Mouse (Mus musculus) neural tube, embryonic 15.5 days (tissue): ENCODE results near the gene Desi1. TPM values are rescaled to one million over a fixed set of nuclear protein-coding genes. Genes with fewer than 3 reads are reported as not detected.

Experiments
- ATAC-seq: fragments of 200-750 bp; cut with Nextera tagmentation; 2 replicates; pipeline ENCODE4 v1.8.0; 2017; ENCODE audit warnings: mild to moderate bottlenecking, moderate TSS enrichment, moderate library complexity; ENCODE audit not compliant: low FRiP score
- H3K27ac ChIP-seq: fragments of 300-500 bp; sonication (generic); replicated peaks from 2 replicates; pipeline ENCODE4 v1.5.1; 2015; ENCODE audit warnings: mild to moderate bottlenecking, inconsistent platforms
- H3K27me3 ChIP-seq: fragments of 300-500 bp; sonication (generic); replicated peaks from 2 replicates; pipeline ENCODE4 v1.6.1; 2015; ENCODE audit warnings: inconsistent platforms
- H3K36me3 ChIP-seq: fragments of 300-500 bp; sonication (generic); 2 replicates; pipeline ENCODE4 v1.6.1; 2015; ENCODE audit warnings: inconsistent platforms
- H3K4me1 ChIP-seq: fragments of 300-500 bp; sonication (generic); 2 replicates; pipeline ENCODE4 v1.6.1; 2015; ENCODE audit warnings: inconsistent platforms
- H3K4me2 ChIP-seq: fragments of 300-500 bp; sonication (generic); 2 replicates; pipeline ENCODE4 v1.6.1; 2015; ENCODE audit warnings: inconsistent platforms, mild to moderate bottlenecking, moderate library complexity
- H3K4me3 ChIP-seq: fragments of 300-500 bp; sonication (generic); replicated peaks from 2 replicates; pipeline ENCODE4 v1.5.1; 2015; ENCODE audit warnings: mild to moderate bottlenecking, inconsistent platforms
- H3K9ac ChIP-seq: fragments of 300-500 bp; sonication (generic); replicated peaks from 2 replicates; pipeline ENCODE4 v1.6.1; 2015; ENCODE audit warnings: mild to moderate bottlenecking, inconsistent platforms
- H3K9me3 ChIP-seq: fragments of 300-500 bp; sonication (generic); replicated peaks from 2 replicates; pipeline ENCODE4 v1.6.1; 2016; ENCODE audit warnings: inconsistent platforms
- WGBS: fragments of 180-500 bp; shearing (Covaris S2); methylation state at CpG from one replicate; pipeline ENCODE4 v1.1.7; 2015; ENCODE audit warnings: mixed read lengths; 5-methylcytosine and 5-hydroxymethylcytosine counted together
- polyA plus RNA-seq: library from polyadenylated mRNA; unstranded; fragments of >200 nt; fragmentation: Nextera tagmentation; extraction: Ambion mirVana; gene quantifications from 2 replicates; pipeline ENCODE4 v1.2.1, GENCODE M21; 2015

Desi1 gene
- polyA plus RNA-seq, 1 experiment from 2014 or later = 54.1 TPM

DNA sequence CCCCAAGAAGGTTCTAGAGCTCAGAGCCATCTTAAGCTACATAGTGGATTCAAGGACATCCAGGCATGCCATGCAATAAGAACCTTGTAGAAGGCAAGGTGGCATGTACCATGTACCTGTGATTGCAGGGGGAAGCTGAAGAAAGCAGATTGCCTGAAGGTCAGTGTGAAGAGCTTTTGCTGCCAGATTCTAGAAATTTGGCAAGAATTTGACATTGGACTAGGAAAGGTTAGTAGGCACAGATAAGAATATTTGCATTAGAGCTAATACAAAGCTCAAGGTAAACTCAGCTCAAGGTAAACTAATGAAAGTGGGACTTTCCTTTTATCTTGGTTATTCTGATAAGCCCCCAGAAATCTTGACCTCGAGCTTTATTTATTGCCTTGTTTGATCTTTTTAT is 69.4 kb downstream of the Desi1 start:
- no peaks in the 10 kb centered on the region for H3K36me3 ChIP-seq
- H3K9ac ChIP-seq = no peak overlapping the region
- peaks cover 13% of the 10 kb centered on the region for H3K4me1 ChIP-seq
- H3K4me2 ChIP-seq = no peak overlapping the region
- H3K27ac ChIP-seq = no peak overlapping the region
- no peak overlapping the region for H3K4me3 ChIP-seq
- no peaks in the 10 kb centered on the region for H3K27me3 ChIP-seq
- ATAC-seq = no peak
- no peaks in the 10 kb centered on the region for H3K9me3 ChIP-seq
- WGBS = 45% methylated on average over 1 of the region's 1 CpGs

DNA sequence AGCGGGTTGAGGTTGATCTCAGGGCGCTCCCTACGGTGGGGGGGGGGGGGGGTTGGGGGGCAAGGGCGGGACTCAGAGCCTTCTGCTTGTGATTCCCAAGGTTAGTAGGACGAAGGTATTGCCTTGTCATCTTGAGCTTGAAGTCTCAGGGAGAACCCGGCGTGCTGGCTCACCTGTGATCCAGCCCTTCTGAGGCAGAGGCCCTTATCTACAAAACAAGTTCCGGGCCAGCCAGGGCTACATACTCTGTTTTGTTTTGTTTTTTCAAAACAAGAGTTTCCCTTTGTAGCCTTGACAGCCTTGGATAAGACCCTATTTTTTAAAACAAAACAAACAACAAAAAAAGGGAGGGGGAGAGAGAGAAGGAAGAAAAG is 72.6 kb downstream of the Desi1 start:
- H3K36me3 ChIP-seq = no peaks in the 10 kb centered on the region
- H3K27ac ChIP-seq = peak overlapping the region; percentile 95; the same call in 1 of the 2 replicates
- no peaks in the 10 kb centered on the region for H3K27me3 ChIP-seq
- H3K4me2 ChIP-seq = peak overlapping the region; percentile 97
- peaks cover 18% of the 10 kb centered on the region for H3K4me1 ChIP-seq
- no peaks in the 10 kb centered on the region for H3K9me3 ChIP-seq
- peak; percentile 40 for ATAC-seq
- WGBS = 2% methylated on average over 6 of the region's 8 CpGs
- peak overlapping the region; percentile 84 for H3K4me3 ChIP-seq
- H3K9ac ChIP-seq = no peak overlapping the region

DNA sequence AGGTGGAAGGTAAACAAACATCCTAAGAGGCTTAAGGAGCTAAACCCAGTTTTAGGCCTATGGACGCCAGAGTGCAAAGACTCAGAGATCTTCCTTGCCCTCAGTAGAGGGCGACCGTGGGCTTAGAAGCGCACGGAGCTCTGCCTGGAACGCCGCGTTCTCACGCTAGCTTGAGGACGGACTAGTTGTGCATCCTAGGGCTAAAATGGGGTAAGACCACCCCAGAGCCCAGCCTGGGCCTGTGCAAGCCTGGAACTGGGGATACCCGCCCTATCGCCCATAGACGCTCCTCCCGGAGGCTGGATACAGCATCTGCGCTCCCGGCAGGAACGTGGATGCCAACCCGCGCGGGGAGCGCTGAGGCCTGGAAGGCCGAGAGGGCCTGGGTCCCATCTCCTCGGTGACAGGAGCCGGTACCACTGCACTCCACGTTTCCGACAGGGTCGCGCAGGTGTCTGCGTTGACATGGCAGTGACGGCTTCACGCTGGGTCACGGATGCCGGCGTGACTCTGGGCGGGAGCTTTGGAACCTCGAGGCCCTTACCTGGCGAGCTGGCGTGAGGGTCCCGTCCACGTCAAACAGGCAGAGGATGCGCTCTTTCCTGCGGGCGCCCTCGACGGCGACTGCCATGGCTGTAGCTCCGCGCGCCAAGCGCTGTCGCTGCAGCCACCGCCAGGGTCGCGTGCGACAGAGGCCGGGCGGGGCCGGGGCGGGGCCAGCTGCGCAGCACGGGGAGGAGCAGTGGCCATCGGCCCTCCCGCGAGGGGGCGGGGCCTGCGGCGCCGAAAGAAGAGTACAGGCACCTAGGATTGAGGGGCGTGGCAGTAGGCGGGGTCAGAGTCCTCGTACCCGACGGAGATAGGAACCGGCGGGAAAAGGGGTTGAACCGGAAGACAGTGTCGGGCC is 73.2 kb downstream of the Desi1 start, which contains the start of gene Pmm1:
TSS of gene Pmm1 (minus strand) at position 760 of the 907 bp plus-strand sequence.
- H3K9me3 ChIP-seq = no peaks in the 10 kb centered on the region

DNA sequence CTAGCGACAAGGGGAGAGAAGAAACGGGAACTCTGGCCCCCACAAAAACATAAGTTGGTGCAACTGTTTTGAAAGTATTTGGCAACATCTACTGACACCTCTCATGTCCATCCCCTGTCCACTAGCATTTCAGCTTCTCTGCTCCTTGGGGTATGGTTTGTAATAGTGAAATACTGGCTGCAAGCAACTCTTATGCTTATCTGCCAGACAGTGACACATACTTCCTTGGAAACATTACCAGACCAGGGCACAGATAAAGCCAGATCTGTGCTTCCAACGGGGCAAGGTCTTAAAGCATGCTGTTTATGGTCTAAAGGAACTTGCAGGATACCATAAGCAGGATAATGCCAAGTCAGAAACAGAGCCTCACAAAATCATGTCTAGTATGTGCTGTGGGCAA is 74.8 kb downstream of the Desi1 start:
- ATAC-seq = no peak
- no peak overlapping the region for H3K27ac ChIP-seq
- H3K4me1 ChIP-seq = peaks cover 18% of the 10 kb centered on the region
- no peaks in the 10 kb centered on the region for H3K9me3 ChIP-seq
- H3K4me3 ChIP-seq = no peak overlapping the region
- 93% methylated on average over 3 of the region's 3 CpGs for WGBS
- peaks cover 18% of the 10 kb centered on the region for H3K36me3 ChIP-seq
- no peaks in the 10 kb centered on the region for H3K27me3 ChIP-seq
- H3K9ac ChIP-seq = no peak overlapping the region
- H3K4me2 ChIP-seq = peak overlapping the region; percentile 97; the same call in 1 of the 2 replicates

More for the DNA sequence above, 73.2 kb downstream of the Desi1 start, which contains the start of gene Pmm1:
- peak within 1 kb of the TSS; percentile 92 for H3K9ac ChIP-seq
- H3K27ac ChIP-seq = peak within 1 kb of the TSS; percentile 95
- peak; percentile 98 for ATAC-seq
- H3K4me2 ChIP-seq = peak within 1 kb of the TSS; percentile 97
- H3K36me3 ChIP-seq = peaks cover 3% of the 10 kb centered on the region
- under 1% methylated on average over 77 of the region's 77 CpGs for WGBS
- peak within 1 kb of the TSS; percentile 84 for H3K4me3 ChIP-seq
- peaks cover 18% of the 10 kb centered on the region for H3K4me1 ChIP-seq
- no peaks in the 10 kb centered on the region for H3K27me3 ChIP-seq

DNA sequence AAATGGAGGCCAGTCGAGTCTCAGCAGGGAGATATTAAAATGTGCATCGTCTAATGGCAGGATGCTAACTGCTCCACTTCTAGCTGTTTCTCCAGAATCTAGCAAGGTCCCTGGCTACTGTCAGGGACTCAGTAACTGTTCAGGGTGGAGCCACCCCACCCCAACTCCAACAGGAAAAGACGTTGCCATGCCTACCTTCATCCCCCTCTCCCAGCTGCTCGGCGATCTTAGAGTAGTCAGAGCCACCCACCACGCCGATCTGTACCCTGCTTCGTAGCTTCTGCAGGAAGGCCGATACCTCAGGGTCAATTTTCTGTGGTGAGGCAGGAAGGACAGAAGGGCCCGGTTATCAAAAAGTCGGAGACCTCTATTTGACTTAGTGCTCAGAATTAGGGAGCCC is 76.1 kb downstream of the Desi1 start:
- Histone ChIP-seq H3K4me1 (peaks cover 18% of the 10 kb centered on the region), H3K9me3 (no peaks in the 10 kb centered on the region), H3K27ac (no peak overlapping the region), H3K27me3 (no peaks in the 10 kb centered on the region), H3K4me3 (no peak overlapping the region), H3K36me3 (peaks cover 25% of the 10 kb centered on the region), H3K4me2 (no peak overlapping the region), H3K9ac (no peak overlapping the region)
- no peak for ATAC-seq
- 90% methylated on average over 11 of the region's 11 CpGs for WGBS

DNA sequence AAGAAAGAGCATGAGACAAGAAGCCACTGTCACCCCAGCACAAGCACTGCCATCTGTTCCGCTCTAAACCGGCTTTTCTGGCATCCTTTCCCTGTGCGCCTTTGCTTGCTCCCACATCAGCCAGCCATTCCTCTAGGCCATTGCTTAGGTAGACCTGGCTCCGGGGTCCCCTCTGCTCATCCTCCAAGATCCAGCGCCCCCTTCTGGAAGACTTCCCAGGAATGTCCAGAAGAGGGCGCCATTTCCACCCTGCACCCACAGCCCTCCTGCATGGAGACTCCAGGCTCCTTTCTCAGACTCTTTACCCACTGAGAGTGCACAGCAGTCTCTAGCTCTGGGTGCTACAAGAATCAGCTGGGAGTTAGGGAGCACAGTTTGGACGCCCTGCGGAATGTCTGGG is 77.2 kb downstream of the Desi1 start:
- ATAC-seq = no peak
- H3K4me3 ChIP-seq = no peak overlapping the region
- H3K9ac ChIP-seq = no peak overlapping the region
- peaks cover 16% of the 10 kb centered on the region for H3K4me1 ChIP-seq
- H3K4me2 ChIP-seq = no peak overlapping the region
- peaks cover 35% of the 10 kb centered on the region for H3K36me3 ChIP-seq
- no peaks in the 10 kb centered on the region for H3K9me3 ChIP-seq
- 61% methylated on average over 8 of the region's 8 CpGs for WGBS
- H3K27me3 ChIP-seq = no peaks in the 10 kb centered on the region
- no peak overlapping the region for H3K27ac ChIP-seq

DNA sequence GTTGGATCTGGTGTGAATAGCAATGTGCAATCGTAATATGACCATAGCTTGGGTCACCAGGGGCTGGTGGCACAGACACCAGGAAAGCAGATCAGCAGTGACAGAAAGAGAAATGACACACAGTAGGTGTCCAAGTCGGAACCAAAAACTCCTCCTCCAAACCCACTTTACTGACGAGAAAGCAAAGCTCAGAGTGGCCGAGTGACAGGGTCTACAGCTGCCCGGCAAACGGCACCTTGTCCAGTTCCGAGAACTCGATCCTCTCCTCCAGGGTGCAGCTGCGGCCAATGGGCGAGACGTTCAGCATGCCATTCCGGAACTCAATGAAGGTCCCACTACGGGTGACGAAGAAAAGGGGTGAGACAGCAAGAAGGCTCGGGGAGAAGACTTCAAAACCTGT is 78.2 kb downstream of the Desi1 start:
- no peak overlapping the region for H3K27ac ChIP-seq
- ATAC-seq = no peak
- H3K4me3 ChIP-seq = no peak overlapping the region
- H3K9ac ChIP-seq = no peak overlapping the region
- H3K36me3 ChIP-seq = peaks cover 46% of the 10 kb centered on the region
- no peak overlapping the region for H3K4me2 ChIP-seq
- H3K4me1 ChIP-seq = peaks cover 15% of the 10 kb centered on the region
- no peaks in the 10 kb centered on the region for H3K9me3 ChIP-seq
- 92% methylated on average over 15 of the region's 15 CpGs for WGBS
- no peaks in the 10 kb centered on the region for H3K27me3 ChIP-seq

DNA sequence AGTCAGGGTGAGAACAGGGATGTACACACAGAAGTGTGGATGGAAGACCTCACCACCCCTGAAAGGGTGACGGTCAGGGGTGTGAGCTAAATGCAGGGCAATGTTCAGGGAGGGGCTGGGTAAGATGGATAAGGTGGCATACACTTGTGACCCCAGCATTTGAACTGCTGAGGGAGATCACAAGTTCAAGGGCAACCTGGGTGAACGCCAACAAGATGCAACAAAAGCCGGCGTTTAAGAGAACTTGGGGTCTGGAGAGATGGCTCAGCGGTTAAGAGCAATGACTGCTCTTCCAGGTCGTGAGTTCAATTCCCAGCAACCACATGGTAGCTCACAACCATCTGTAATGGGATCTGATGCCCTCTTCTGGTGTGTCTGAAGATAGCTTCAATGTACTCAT is 78.9 kb downstream of the Desi1 start:
- Histone ChIP-seq H3K27ac (no peak overlapping the region), H3K36me3 (peaks cover 53% of the 10 kb centered on the region), H3K4me3 (no peak overlapping the region), H3K4me1 (peaks cover 9% of the 10 kb centered on the region), H3K9me3 (no peaks in the 10 kb centered on the region), H3K4me2 (no peak overlapping the region), H3K9ac (no peak overlapping the region), H3K27me3 (no peaks in the 10 kb centered on the region)
- ATAC-seq = no peak
- 95% methylated on average over 6 of the region's 6 CpGs for WGBS

DNA sequence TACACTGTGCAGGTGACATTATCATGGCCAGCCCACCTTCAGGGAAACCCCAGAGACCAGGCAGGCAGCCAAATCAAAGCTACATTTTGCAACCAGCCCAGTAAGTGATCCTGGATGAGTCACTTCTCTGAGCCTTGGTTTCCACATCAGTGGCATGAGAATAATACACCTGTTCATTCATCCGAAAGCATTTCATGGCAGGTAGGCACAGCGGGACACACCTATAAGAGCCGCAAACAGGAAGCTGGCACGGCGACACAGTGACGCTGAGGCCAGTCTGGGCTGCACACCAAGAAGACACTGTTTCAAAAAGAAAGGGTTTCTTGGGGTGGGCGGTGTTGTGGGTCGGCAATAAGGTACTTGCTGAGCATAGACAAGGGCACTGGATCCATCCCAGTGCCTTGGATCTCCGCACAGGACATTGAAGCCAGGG is 79.5 kb downstream of the Desi1 start:
- no peak overlapping the region for H3K27ac ChIP-seq
- H3K27me3 ChIP-seq = no peaks in the 10 kb centered on the region
- no peak overlapping the region for H3K4me2 ChIP-seq
- peaks cover 4% of the 10 kb centered on the region for H3K4me1 ChIP-seq
- no peaks in the 10 kb centered on the region for H3K9me3 ChIP-seq
- H3K9ac ChIP-seq = no peak overlapping the region
- no peak for ATAC-seq
- WGBS = 96% methylated on average over 9 of the region's 9 CpGs
- no peak overlapping the region for H3K4me3 ChIP-seq
- H3K36me3 ChIP-seq = peaks cover 58% of the 10 kb centered on the region

DNA sequence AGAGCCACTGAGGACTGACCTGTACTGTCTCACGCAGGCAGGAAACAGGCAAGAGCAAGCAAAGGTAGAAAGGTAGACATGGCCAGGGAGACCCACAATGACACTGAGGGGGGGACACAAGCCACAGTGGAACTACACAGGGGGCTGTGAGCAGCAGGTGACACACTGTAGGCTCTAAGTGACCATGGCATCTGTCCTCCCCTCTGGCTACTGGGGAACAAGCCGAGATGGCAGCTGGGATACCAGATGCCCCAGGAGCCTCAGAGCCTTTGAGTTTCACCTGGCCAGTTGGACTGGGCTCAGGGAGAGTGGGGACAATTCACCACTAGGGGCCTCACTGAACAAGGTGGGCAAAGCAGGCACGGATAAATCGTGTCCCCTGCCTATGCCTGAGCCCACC is 81.4 kb downstream of the Desi1 start:
- Histone ChIP-seq H3K27ac (no peak overlapping the region), H3K9me3 (no peaks in the 10 kb centered on the region)
- ATAC-seq = no peak

DNA sequence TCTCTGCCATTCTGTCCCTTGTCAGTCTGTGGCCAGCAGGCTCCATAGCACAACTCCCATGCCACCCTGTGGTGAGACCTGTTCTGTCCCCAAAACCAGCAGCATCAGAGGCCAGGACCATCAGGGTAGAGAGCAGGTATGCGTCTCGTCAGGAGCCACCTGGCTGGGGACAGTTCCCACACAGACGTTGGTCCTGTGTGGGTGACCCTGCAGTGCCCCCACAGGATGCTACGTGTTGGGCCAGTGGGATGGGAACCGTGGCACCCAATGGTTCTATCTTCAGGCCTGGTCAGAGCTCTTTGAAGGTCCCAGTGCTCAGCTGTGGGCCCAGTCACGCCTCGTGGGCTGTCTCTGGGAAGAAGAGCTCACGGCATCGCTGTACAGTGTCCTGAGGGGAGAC is 82.5 kb downstream of the Desi1 start:
- Histone ChIP-seq H3K27me3 (no peaks in the 10 kb centered on the region), H3K4me1 (no peaks in the 10 kb centered on the region), H3K9ac (no peak overlapping the region), H3K9me3 (no peaks in the 10 kb centered on the region), H3K27ac (no peak overlapping the region), H3K36me3 (peaks cover 87% of the 10 kb centered on the region), H3K4me2 (no peak overlapping the region), H3K4me3 (no peak overlapping the region)
- WGBS = 88% methylated on average over 9 of the region's 9 CpGs
- ATAC-seq = no peak

More for the DNA sequence above, 81.4 kb downstream of the Desi1 start:
- no peaks in the 10 kb centered on the region for H3K27me3 ChIP-seq
- no peak overlapping the region for H3K4me2 ChIP-seq
- H3K9ac ChIP-seq = no peak overlapping the region
- H3K36me3 ChIP-seq = peaks cover 75% of the 10 kb centered on the region
- no peak overlapping the region for H3K4me3 ChIP-seq
- no peaks in the 10 kb centered on the region for H3K4me1 ChIP-seq
- 85% methylated on average over 4 of the region's 4 CpGs for WGBS

DNA sequence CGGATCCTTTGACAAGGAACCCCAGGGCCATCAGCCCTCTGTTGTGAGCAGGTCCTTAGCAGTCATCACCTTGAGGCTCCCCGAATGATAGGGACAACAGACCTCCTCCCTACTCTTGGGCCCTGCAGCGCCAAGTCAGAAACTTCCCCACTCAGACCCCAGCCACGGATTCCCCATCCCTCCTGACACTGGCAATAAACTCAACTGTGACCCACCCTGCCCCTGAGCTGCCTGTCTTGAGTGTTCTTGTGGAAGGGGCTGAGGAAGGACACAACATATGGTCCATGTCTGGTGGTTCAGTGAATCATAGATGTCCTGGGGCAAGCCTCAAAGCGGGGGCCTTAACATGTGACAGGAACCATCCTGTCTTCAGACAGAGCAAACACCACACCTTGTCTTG is 82.9 kb downstream of the Desi1 start:
- Histone ChIP-seq H3K27ac (no peak overlapping the region), H3K4me1 (no peaks in the 10 kb centered on the region), H3K4me3 (no peak overlapping the region), H3K9me3 (no peaks in the 10 kb centered on the region), H3K9ac (no peak overlapping the region), H3K4me2 (no peak overlapping the region), H3K36me3 (peaks cover 90% of the 10 kb centered on the region), H3K27me3 (no peaks in the 10 kb centered on the region)
- WGBS = 88% methylated on average over 5 of the region's 5 CpGs
- ATAC-seq = no peak
